Mouse (Mus musculus): ENCODE measurements around the gene Olfr110. TPM values are rescaled to one million over a fixed set of nuclear protein-coding genes. Genes with fewer than 3 reads are reported as not detected.
"Not testable (repeated sequence)": the region's sequence is repeated elsewhere in the genome, so short reads cannot be mapped to it uniquely, and the experiment has no call there.

Gene Olfr110
- not detected in 2 replicates for polyA plus RNA-seq (2014; fragmentation: Nextera tagmentation; extraction: Ambion mirVana)

DNA sequence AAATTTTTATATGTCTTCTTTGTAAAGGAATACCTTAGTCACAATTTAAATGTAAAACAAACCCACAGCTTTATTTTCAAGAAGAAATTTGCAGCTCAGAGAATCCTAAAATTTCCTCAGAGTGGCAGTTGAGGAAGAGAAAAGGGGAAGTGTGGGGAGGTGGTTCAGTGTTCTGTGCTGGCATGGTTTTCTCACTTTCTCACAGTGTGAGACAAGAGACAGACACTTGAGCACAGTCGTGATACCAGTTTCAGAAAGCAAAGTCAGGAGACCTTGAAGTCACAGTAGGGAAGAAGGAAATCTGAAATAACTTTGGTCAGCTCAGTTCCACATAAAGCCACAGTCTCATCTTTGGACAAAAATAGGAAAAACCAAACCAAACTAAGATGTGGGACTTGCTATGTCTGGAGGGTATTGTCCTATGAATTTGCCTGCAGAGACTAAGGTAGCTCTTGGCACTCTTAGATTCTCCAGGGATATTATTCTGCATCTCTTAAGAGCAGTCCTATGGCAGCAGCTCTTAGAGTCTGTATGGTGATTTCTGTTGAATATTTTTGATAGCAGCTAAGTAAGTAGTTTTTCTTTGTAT is at the start of gene Olfr110:
Gene Olfr110 (plus strand): TSS at position 539 of the 589 bp plus-strand sequence.
- 41% methylated on average over 1 of the region's 1 CpGs for WGBS (ENCODE audit: insufficient replicate concordance)

GRCm38 (mm10) chr17:37445180-37445579 is 47.1 kb upstream of the Olfr110 start, which contains the start of gene Olfr108:
Gene Olfr108 (plus strand): TSS chr17:37445480.
- 83% methylated on average over 1 of the region's 1 CpGs for WGBS (ENCODE audit: insufficient replicate concordance)
- Histone ChIP-seq H3K36me3 (ENCODE audit: control insufficient read depth, insufficient read depth, low read length) (no peaks in the 10 kb centered on the region), H3K27me3 (ENCODE audit: control insufficient read depth, insufficient read depth, low read length) (no peaks in the 10 kb centered on the region), H3K9me3 (replicated peaks; ENCODE audit: control insufficient read depth, low read length) (no peaks in the 10 kb centered on the region), H3K4me3 (ENCODE audit: low read depth, low read length) (no peak within 1 kb of the TSS), H3K27ac (ENCODE audit: low read depth, low read length) (no peak within 1 kb of the TSS), H3K4me2 (no peak within 1 kb of the TSS), H3K9ac (ENCODE audit: low read depth, low read length) (no peak within 1 kb of the TSS), H3K4me1 (ENCODE audit: control insufficient read depth, insufficient read depth, low read length) (no peaks in the 10 kb centered on the region)
- ATAC-seq (replicated peaks; ENCODE audit: insufficient number of reproducible peaks, low FRiP score, low TSS enrichment) = no peak

More for the DNA sequence above, at the start of gene Olfr110:
- H3K9me3 ChIP-seq (replicated peaks; ENCODE audit: control insufficient read depth, low read length) = no peaks in the 10 kb centered on the region
- no peak for ATAC-seq (replicated peaks; ENCODE audit: insufficient number of reproducible peaks, low FRiP score, low TSS enrichment)
- no peak within 1 kb of the TSS for H3K9ac ChIP-seq (ENCODE audit: low read depth, low read length)
- H3K27ac ChIP-seq (ENCODE audit: low read depth, low read length) = no peak within 1 kb of the TSS
- H3K36me3 ChIP-seq (ENCODE audit: control insufficient read depth, insufficient read depth, low read length) = no peaks in the 10 kb centered on the region
- H3K4me2 ChIP-seq = no peak within 1 kb of the TSS
- no peaks in the 10 kb centered on the region for H3K27me3 ChIP-seq (ENCODE audit: control insufficient read depth, insufficient read depth, low read length)
- H3K4me1 ChIP-seq (ENCODE audit: control insufficient read depth, insufficient read depth, low read length) = no peaks in the 10 kb centered on the region
- H3K4me3 ChIP-seq (ENCODE audit: low read depth, low read length) = no peak within 1 kb of the TSS

GRCm38 (mm10) chr17:37458616-37459015 is 33.7 kb upstream of the Olfr110 start, which contains the start of gene Olfr109:
Gene Olfr109 (plus strand): TSS chr17:37458916.
- H3K4me2 ChIP-seq = no peak within 1 kb of the TSS
- H3K36me3 ChIP-seq (ENCODE audit: control insufficient read depth, insufficient read depth, low read length) = no peaks in the 10 kb centered on the region
- no peak within 1 kb of the TSS for H3K9ac ChIP-seq (ENCODE audit: low read depth, low read length)
- H3K27me3 ChIP-seq (ENCODE audit: control insufficient read depth, insufficient read depth, low read length) = no peaks in the 10 kb centered on the region
- ATAC-seq (replicated peaks; ENCODE audit: insufficient number of reproducible peaks, low FRiP score, low TSS enrichment) = no peak
- H3K27ac ChIP-seq (ENCODE audit: low read depth, low read length) = no peak within 1 kb of the TSS
- no peak within 1 kb of the TSS for H3K4me3 ChIP-seq (ENCODE audit: low read depth, low read length)
- no peaks in the 10 kb centered on the region for H3K9me3 ChIP-seq (replicated peaks; ENCODE audit: control insufficient read depth, low read length)
- H3K4me1 ChIP-seq (ENCODE audit: control insufficient read depth, insufficient read depth, low read length) = no peaks in the 10 kb centered on the region
- 82% methylated on average over 1 of the region's 1 CpGs for WGBS (ENCODE audit: insufficient replicate concordance)

DNA sequence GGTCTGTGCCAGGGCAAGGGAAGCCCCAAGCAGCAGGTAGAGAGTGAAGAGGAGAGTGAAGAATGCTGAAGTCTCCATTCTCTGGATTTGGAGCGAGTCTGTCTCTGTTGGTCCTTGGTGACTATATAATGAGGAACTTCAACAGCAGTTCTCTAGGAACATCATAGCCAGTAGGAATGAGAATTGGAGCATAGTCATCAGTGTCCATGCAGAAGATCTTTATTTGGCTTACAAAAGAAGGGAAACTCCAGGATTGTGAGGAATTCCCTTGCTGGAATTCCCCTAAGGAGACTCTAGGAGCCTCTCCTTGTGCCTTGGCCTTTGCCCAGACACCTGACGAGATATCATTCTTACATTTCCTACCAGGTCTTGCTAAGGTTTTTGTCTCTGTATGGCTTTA is 8.8 kb upstream of the Olfr110 start, which contains the start of gene H2-M2:
Gene H2-M2 (minus strand): TSS at position 101 of the 400 bp plus-strand sequence.
- H3K9ac ChIP-seq (ENCODE audit: low read depth, low read length) = no peak within 1 kb of the TSS
- no peaks in the 10 kb centered on the region for H3K27me3 ChIP-seq (ENCODE audit: control insufficient read depth, insufficient read depth, low read length)
- no peak within 1 kb of the TSS for H3K4me2 ChIP-seq
- no peak within 1 kb of the TSS for H3K27ac ChIP-seq (ENCODE audit: low read depth, low read length)
- ATAC-seq (replicated peaks; ENCODE audit: insufficient number of reproducible peaks, low FRiP score, low TSS enrichment) = no peak
- WGBS (ENCODE audit: insufficient replicate concordance) = 58% methylated on average over 2 of the region's 2 CpGs
- H3K4me1 ChIP-seq (ENCODE audit: control insufficient read depth, insufficient read depth, low read length) = no peaks in the 10 kb centered on the region
- no peaks in the 10 kb centered on the region for H3K9me3 ChIP-seq (replicated peaks; ENCODE audit: control insufficient read depth, low read length)
- H3K36me3 ChIP-seq (ENCODE audit: control insufficient read depth, insufficient read depth, low read length) = no peaks in the 10 kb centered on the region
- no peak within 1 kb of the TSS for H3K4me3 ChIP-seq (ENCODE audit: low read depth, low read length)

- Histone ChIP-seq H3K4me1 (ENCODE audit: control insufficient read depth, insufficient read depth, low read length) (no peaks in the 10 kb centered on the region), H3K9ac (ENCODE audit: low read depth, low read length) (no peak within 1 kb of the TSS), H3K4me3 (ENCODE audit: low read depth, low read length) (no peak within 1 kb of the TSS), H3K9me3 (replicated peaks; ENCODE audit: control insufficient read depth, low read length) (no peaks in the 10 kb centered on the region), H3K27ac (ENCODE audit: low read depth, low read length) (no peak within 1 kb of the TSS), H3K36me3 (ENCODE audit: control insufficient read depth, insufficient read depth, low read length) (no peaks in the 10 kb centered on the region), H3K4me2 (no peak within 1 kb of the TSS), H3K27me3 (ENCODE audit: control insufficient read depth, insufficient read depth, low read length) (no peaks in the 10 kb centered on the region)
- no peak for ATAC-seq (replicated peaks; ENCODE audit: insufficient number of reproducible peaks, low FRiP score, low TSS enrichment)
- 77% methylated on average over 4 of the region's 4 CpGs for WGBS (ENCODE audit: insufficient replicate concordance)
Measured at GRCm38 (mm10) chr17:37507730-37508129, 15.5 kb downstream of the Olfr110 start, which contains the start of gene Olfr111. Gene Olfr111 (plus strand): TSS chr17:37508030.

DNA sequence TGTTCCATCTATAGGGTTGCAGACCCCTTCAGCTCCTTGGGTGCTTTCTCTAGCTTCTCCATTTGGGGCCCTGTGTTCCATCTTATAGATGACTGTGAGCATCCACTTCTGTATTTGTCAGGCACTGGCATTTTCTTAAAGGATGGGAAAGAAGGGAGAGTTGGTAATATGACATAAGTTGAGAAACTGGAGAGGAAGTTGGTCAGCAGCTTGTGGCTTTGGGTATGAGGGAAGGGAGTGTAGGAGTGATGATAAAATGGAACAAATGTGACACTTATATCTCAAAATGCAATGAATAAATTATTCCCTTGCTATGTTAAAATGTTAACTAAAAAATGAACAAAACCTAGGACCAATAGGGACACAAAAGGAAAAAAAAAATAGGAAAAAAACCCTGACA is 32.3 kb downstream of the Olfr110 start:
- not testable (repeated sequence) for H3K36me3 ChIP-seq (ENCODE audit: control insufficient read depth, insufficient read depth, low read length)

GRCm38 (mm10) chr17:37525427-37525826 is 33.2 kb downstream of the Olfr110 start:
- not testable (repeated sequence) for ATAC-seq (replicated peaks; ENCODE audit: insufficient number of reproducible peaks, low FRiP score, low TSS enrichment); H3K9me3 ChIP-seq (replicated peaks; ENCODE audit: control insufficient read depth, low read length); H3K36me3 ChIP-seq (ENCODE audit: control insufficient read depth, insufficient read depth, low read length); H3K27ac ChIP-seq (ENCODE audit: low read depth, low read length); H3K27me3 ChIP-seq (ENCODE audit: control insufficient read depth, insufficient read depth, low read length); H3K4me1 ChIP-seq (ENCODE audit: control insufficient read depth, insufficient read depth, low read length); H3K4me3 ChIP-seq (ENCODE audit: low read depth, low read length); H3K4me2 ChIP-seq; H3K9ac ChIP-seq (ENCODE audit: low read depth, low read length)
- 45% methylated on average over 1 of the region's 1 CpGs for WGBS (ENCODE audit: insufficient replicate concordance)

More for the DNA sequence above, 32.3 kb downstream of the Olfr110 start:
- H3K4me3 ChIP-seq (ENCODE audit: low read depth, low read length); H3K27me3 ChIP-seq (ENCODE audit: control insufficient read depth, insufficient read depth, low read length); H3K9ac ChIP-seq (ENCODE audit: low read depth, low read length); ATAC-seq (replicated peaks; ENCODE audit: insufficient number of reproducible peaks, low FRiP score, low TSS enrichment); H3K4me1 ChIP-seq (ENCODE audit: control insufficient read depth, insufficient read depth, low read length); H3K27ac ChIP-seq (ENCODE audit: low read depth, low read length); H3K9me3 ChIP-seq (replicated peaks; ENCODE audit: control insufficient read depth, low read length); H3K4me2 ChIP-seq: not testable (repeated sequence)

- Histone ChIP-seq H3K36me3 (ENCODE audit: control insufficient read depth, insufficient read depth, low read length) (no peaks in the 10 kb centered on the region), H3K9me3 (replicated peaks; ENCODE audit: control insufficient read depth, low read length) (no peaks in the 10 kb centered on the region), H3K4me1 (ENCODE audit: control insufficient read depth, insufficient read depth, low read length) (no peaks in the 10 kb centered on the region), H3K9ac (ENCODE audit: low read depth, low read length) (no peak overlapping the region), H3K4me2 (no peak overlapping the region), H3K27ac (ENCODE audit: low read depth, low read length) (no peak overlapping the region), H3K27me3 (ENCODE audit: control insufficient read depth, insufficient read depth, low read length) (no peaks in the 10 kb centered on the region), H3K4me3 (ENCODE audit: low read depth, low read length) (no peak overlapping the region)
- ATAC-seq (replicated peaks; ENCODE audit: insufficient number of reproducible peaks, low FRiP score, low TSS enrichment) = no peak
Measured at GRCm38 (mm10) chr17:37535173-37535572, 42.9 kb downstream of the Olfr110 start.

DNA sequence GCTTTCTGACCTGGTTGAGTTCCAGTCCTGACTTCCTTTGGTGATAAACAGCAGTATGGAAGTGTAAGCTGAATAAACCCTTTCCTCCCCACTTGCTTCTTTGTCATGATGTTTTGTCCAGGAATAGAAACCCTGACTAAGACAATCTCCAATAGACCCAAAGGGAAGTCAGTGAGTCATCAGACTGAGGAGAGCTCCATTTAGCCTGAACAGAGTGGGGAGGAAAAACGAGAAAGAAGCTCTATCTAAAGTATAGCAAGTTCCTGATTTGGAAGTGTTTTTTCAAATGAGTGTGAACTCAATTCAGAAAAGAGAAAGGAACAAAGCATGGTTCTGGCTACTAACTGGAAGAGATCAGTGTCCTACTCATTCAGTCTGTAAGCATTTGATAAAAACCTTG is 46.1 kb downstream of the Olfr110 start:
- not testable (repeated sequence) for H3K4me3 ChIP-seq (ENCODE audit: low read depth, low read length); H3K27me3 ChIP-seq (ENCODE audit: control insufficient read depth, insufficient read depth, low read length); H3K9ac ChIP-seq (ENCODE audit: low read depth, low read length); H3K27ac ChIP-seq (ENCODE audit: low read depth, low read length); H3K9me3 ChIP-seq (replicated peaks; ENCODE audit: control insufficient read depth, low read length); ATAC-seq (replicated peaks; ENCODE audit: insufficient number of reproducible peaks, low FRiP score, low TSS enrichment); H3K4me2 ChIP-seq; H3K36me3 ChIP-seq (ENCODE audit: control insufficient read depth, insufficient read depth, low read length); H3K4me1 ChIP-seq (ENCODE audit: control insufficient read depth, insufficient read depth, low read length)
- WGBS (ENCODE audit: insufficient replicate concordance) = 23% methylated on average over 1 of the region's 1 CpGs
